Mouse (Mus musculus) megakaryocyte, embryonic 14.5 days (primary cell): ENCODE data around the gene G6pc3.

Source experiments
- FLI1 ChIP-seq: IDR thresholded peaks from 2 replicates; pipeline ENCODE4 v1.6.1; 2012; ENCODE audit warnings: low read length, inconsistent platforms, mixed read lengths
- GATA1 ChIP-seq: IDR thresholded peaks from 3 replicates; pipeline ENCODE4 v1.6.1; 2012; ENCODE audit warnings: mixed read lengths, low read length, inconsistent platforms, borderline replicate concordance

GRCm38 (mm10) chr11:102179836-102180235 is 9.6 kb upstream of the G6pc3 start:
- TF ChIP-seq GATA1, result no peak
- TF ChIP-seq FLI1, result no peak
